In genomic region chr2:110523173-110523803, GRCm38 (mm10) we compare ENCODE assay signal across 16 mouse cellular contexts.
DNase-seq lines count a peak whose midpoint lies in the region; ATAC-seq and TF ChIP-seq lines count a peak whose summit lies in the region.
"Had no signal": no experiment of that assay in that cellular context is flagged by ENCODE, and none has a peak within 500 bp of the region (broad histone marks: within the 10 kb centered on the region; RNA-seq: fewer than 3 reads in every experiment).

No protein-coding gene starts in this region.

- no peak for TF ChIP-seq CTCF in midbrain, postnatal 0 days (IDR thresholded peaks at IDR 0.05)

- H3K27ac ChIP-seq in midbrain, embryonic 11.5 days (ENCODE audit: low read depth, low read length): no peak overlapping the region
- no peak overlapping the region for H3K27ac ChIP-seq in midbrain, postnatal 0 days (ENCODE audit: low read depth, low read length)
- no peak overlapping the region; the same call in 1 of the 2 replicates for H3K27ac ChIP-seq in embryonic facial prominence, embryonic 14.5 days (replicated peaks; ENCODE audit: low read depth, low read length)
- no peak overlapping the region for H3K27ac ChIP-seq in neural tube, embryonic 11.5 days (ENCODE audit: low read depth, low read length)
- H3K27ac ChIP-seq: liver, embryonic 15.5 days; macrophage had no signal

- no peak overlapping the region for H3K4me2 ChIP-seq in midbrain, embryonic 11.5 days
- H3K4me2 ChIP-seq in midbrain, postnatal 0 days (ENCODE audit: low read depth, low read length, poor library complexity, severe bottlenecking): no peak overlapping the region
- H3K4me2 ChIP-seq in embryonic facial prominence, embryonic 14.5 days (ENCODE audit: low read depth, low read length): no peak overlapping the region
- no peak overlapping the region for H3K4me2 ChIP-seq in neural tube, embryonic 11.5 days (ENCODE audit: low read depth)
- H3K4me2 ChIP-seq: liver, embryonic 15.5 days had no signal

- H3K4me1 ChIP-seq in midbrain, embryonic 11.5 days (ENCODE audit: control insufficient read depth, insufficient read depth, low read length): no peaks in the 10 kb centered on the region
- H3K4me1 ChIP-seq in midbrain, postnatal 0 days (ENCODE audit: insufficient read depth, low read length): no peaks in the 10 kb centered on the region
- H3K4me1 ChIP-seq in embryonic facial prominence, embryonic 14.5 days (ENCODE audit: control insufficient read depth, insufficient read depth, low read length): no peaks in the 10 kb centered on the region
- H3K4me1 ChIP-seq in neural tube, embryonic 11.5 days (ENCODE audit: control insufficient read depth, insufficient read depth, low read length): no peaks in the 10 kb centered on the region
- H3K4me1 ChIP-seq: liver, embryonic 15.5 days had no signal

- 84% methylated on average over 7 of the region's 7 CpGs for WGBS in midbrain, embryonic 11.5 days
- 79% methylated on average over 7 of the region's 7 CpGs for WGBS in midbrain, postnatal 0 days
- WGBS in embryonic facial prominence, embryonic 14.5 days: 42% methylated on average over 7 of the region's 7 CpGs
- 58% methylated on average over 7 of the region's 7 CpGs for WGBS in neural tube, embryonic 11.5 days

- peak; percentile 73 for DNase-seq in midbrain, embryonic 11.5 days (ENCODE audit: low spot score, missing footprints)
- no peak for DNase-seq in midbrain, postnatal 0 days (ENCODE audit: low spot score)
- DNase-seq in embryonic facial prominence, embryonic 14.5 days (ENCODE audit: low spot score): peak; percentile 48
- DNase-seq in kidney, postnatal 10 days: peak; percentile 29
- peak; percentile 11 for DNase-seq in neural tube, embryonic 11.5 days (ENCODE audit: low spot score)
- DNase-seq in spleen, postnatal 4 days (ENCODE audit: low spot score in 2 of 2): no peak
- no peak for DNase-seq in B cell, adult 2 months
- DNase-seq: cerebellum, postnatal 36 days; gastrocnemius, postnatal 36 days; retina, postnatal 1 day had no signal

- H3K9ac ChIP-seq in midbrain, embryonic 11.5 days (ENCODE audit: low read length): no peak overlapping the region
- no peak overlapping the region for H3K9ac ChIP-seq in midbrain, postnatal 0 days (replicated peaks; ENCODE audit: low read length, poor library complexity, severe bottlenecking)
- H3K9ac ChIP-seq in embryonic facial prominence, embryonic 14.5 days (ENCODE audit: low read depth, low read length): no peak overlapping the region
- H3K9ac ChIP-seq in neural tube, embryonic 11.5 days (ENCODE audit: low read length): no peak overlapping the region
- H3K9ac ChIP-seq: liver, embryonic 15.5 days had no signal

- H3K27me3 ChIP-seq in midbrain, embryonic 11.5 days (ENCODE audit: control insufficient read depth, insufficient read depth, low read length): no peaks in the 10 kb centered on the region
- no peaks in the 10 kb centered on the region for H3K27me3 ChIP-seq in midbrain, postnatal 0 days (ENCODE audit: insufficient read depth, low read length)
- H3K27me3 ChIP-seq in embryonic facial prominence, embryonic 14.5 days (replicated peaks; ENCODE audit: control insufficient read depth, insufficient read depth, low read length): no peaks in the 10 kb centered on the region
- no peaks in the 10 kb centered on the region for H3K27me3 ChIP-seq in neural tube, embryonic 11.5 days (ENCODE audit: control insufficient read depth, insufficient read depth, low read length)
- H3K27me3 ChIP-seq: liver, embryonic 15.5 days had no signal

- H3K36me3 ChIP-seq in midbrain, embryonic 11.5 days (ENCODE audit: control insufficient read depth, insufficient read depth, low read length): no peaks in the 10 kb centered on the region
- no peaks in the 10 kb centered on the region for H3K36me3 ChIP-seq in midbrain, postnatal 0 days (ENCODE audit: insufficient read depth, low read length)
- H3K36me3 ChIP-seq in embryonic facial prominence, embryonic 14.5 days (ENCODE audit: control insufficient read depth, insufficient read depth, low read length): no peaks in the 10 kb centered on the region
- no peaks in the 10 kb centered on the region for H3K36me3 ChIP-seq in neural tube, embryonic 11.5 days (ENCODE audit: control insufficient read depth, insufficient read depth, low read length)
- H3K36me3 ChIP-seq: liver, embryonic 15.5 days had no signal

- H3K4me3 ChIP-seq in midbrain, embryonic 11.5 days (ENCODE audit: low read depth, low read length): no peak overlapping the region
- no peak overlapping the region for H3K4me3 ChIP-seq in midbrain, postnatal 0 days (ENCODE audit: low read depth, low read length)
- no peak overlapping the region for H3K4me3 ChIP-seq in embryonic facial prominence, embryonic 14.5 days (ENCODE audit: low read depth, low read length)
- no peak overlapping the region for H3K4me3 ChIP-seq in neural tube, embryonic 11.5 days (ENCODE audit: low read depth, low read length)
- H3K4me3 ChIP-seq: erythroblast, embryonic 14.5 days; liver, embryonic 15.5 days had no signal

- no peaks in the 10 kb centered on the region for H3K9me3 ChIP-seq in midbrain, embryonic 11.5 days (ENCODE audit: control insufficient read depth, low read length)
- no peaks in the 10 kb centered on the region for H3K9me3 ChIP-seq in midbrain, postnatal 0 days (ENCODE audit: low read length)
- no peaks in the 10 kb centered on the region for H3K9me3 ChIP-seq in embryonic facial prominence, embryonic 14.5 days (ENCODE audit: control insufficient read depth, low read length)
- no peaks in the 10 kb centered on the region for H3K9me3 ChIP-seq in neural tube, embryonic 11.5 days (ENCODE audit: control insufficient read depth, low read length)
- H3K9me3 ChIP-seq: liver, embryonic 15.5 days had no signal

- no peak for ATAC-seq in midbrain, embryonic 11.5 days (ENCODE audit: low FRiP score)
- ATAC-seq in midbrain, postnatal 0 days (ENCODE audit: low FRiP score): no peak
- no peak for ATAC-seq in embryonic facial prominence, embryonic 14.5 days (ENCODE audit: low read depth)
- no peak for ATAC-seq in neural tube, embryonic 11.5 days (ENCODE audit: insufficient read depth, low FRiP score, low TSS enrichment)
- ATAC-seq: CD4-positive, CD25-positive, alpha-beta regulatory T cell, adult 4 months; hindbrain, embryonic 16.5 days; midbrain, embryonic 16.5 days had no signal

Comparison
In these comparisons a context has a peak if more than half of its experiments do, and no peak if none do; other contexts are left out.
1. DNase-seq: peak in midbrain, embryonic 11.5 days (single experiment), embryonic facial prominence, embryonic 14.5 days (single experiment), kidney, postnatal 10 days (single experiment) and neural tube, embryonic 11.5 days (single experiment); none in midbrain, postnatal 0 days (single experiment), spleen, postnatal 4 days (0 of 2) and B cell, adult 2 months (0 of 2).